Mouse (Mus musculus): ENCODE measurements at regions not wholly inside any gene's neighbourhood (a gene's known extent, or its start where the extent isn't known, plus 50 kb on each side); places are given as distances from the start of the nearest gene placed in this dataset.

DNA sequence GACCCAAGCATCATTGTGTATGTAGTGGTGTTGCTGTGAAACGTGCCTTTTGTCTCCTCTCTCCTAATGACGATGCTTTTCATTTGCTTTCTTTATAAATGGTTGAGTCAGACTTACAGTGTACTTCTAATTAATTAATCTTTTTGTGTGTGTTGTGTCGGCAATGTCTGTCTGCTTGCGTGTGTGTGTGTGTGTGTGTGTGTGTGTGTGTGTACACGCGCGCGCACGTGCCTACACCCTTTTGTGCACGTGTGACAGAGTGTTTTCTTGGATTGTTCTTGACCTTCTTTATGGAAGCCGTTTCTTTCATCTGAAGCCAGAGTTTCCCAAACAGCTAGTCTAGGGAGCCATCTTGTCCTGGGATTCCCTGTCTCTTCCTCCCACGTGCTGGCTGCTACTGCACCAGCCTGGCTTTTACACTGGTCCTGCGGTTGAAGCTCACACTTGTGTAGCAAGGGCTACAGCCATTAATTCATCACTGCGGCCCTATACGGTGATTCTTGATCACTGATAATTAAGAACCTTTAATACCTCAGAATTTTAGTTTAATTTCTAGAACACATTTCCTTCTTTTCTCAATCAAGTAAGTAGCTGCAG is 369.6 kb downstream of the Rergl start:
- TF ChIP-seq POLR2A (IDR thresholded peaks at IDR 0.05; ENCODE audit: low read depth, low read length) (no peak), CTCF (IDR thresholded peaks at IDR 0.05; ENCODE audit: extremely low read depth, insufficient read length, insufficient replicate concordance, low read depth, low read length) (no peak)
